Mouse (Mus musculus) left cerebral cortex, adult 2 months (tissue): ENCODE data around the gene Cdh1. TPM values are rescaled to one million over a fixed set of nuclear protein-coding genes. Genes with fewer than 3 reads are reported as not detected.

ENCODE experiments used
- DNase-seq, 2 experiments: peaks; one replicate each; pipeline ENCODE4 v3.0.0; 2021 to 2022; ENCODE audit warnings: low spot score in 2 of 2, mixed read lengths in 1 of 2; ENCODE audit errors: extremely low spot score in 1 of 2
- H3K27ac ChIP-seq: fragments of 200-600 bp; 2 replicates; pipeline ENCODE4 v1.8.1; 2022
- H3K4me3 ChIP-seq: fragments of 200-600 bp; 2 replicates; pipeline ENCODE4 v1.8.1; 2022
- CTCF ChIP-seq: fragments of 200-600 bp; IDR thresholded peaks from 2 replicates; pipeline ENCODE4 v1.8.1; 2022; ENCODE audit warnings: antibody characterized with exemption, mild to moderate bottlenecking, moderate library complexity
- intact Hi-C: fragments of 180-260 bp; cut with DNase I; formaldehyde crosslinking; loops from one replicate; pipeline ENCODE4 v1.15.1; 2025
- total RNA-seq, 2 experiments: library from RNA; stranded (reverse); gene quantifications; 2 replicates each; pipeline ENCODE4 v1.2.3; 2021

Cdh1 gene
- total RNA-seq, 2 experiments from 2014 or later, result 1.3 to 2.2 TPM

- no peak overlapping the region for H3K27ac ChIP-seq
- no peak for TF ChIP-seq CTCF
- H3K4me3 ChIP-seq, result no peak overlapping the region
- DNase-seq, result no peak
- intact Hi-C loops, result loop anchor here (10.0 kb wide), 1 partner anchor 251 kb away; no protein-coding TSS in a partner anchor
Observed at GRCm38 (mm10) chr8:106615661-106616299, 12.6 kb downstream of the Cdh1 start.

GRCm38 (mm10) chr8:106616679-106617078, 13.5 kb downstream of the Cdh1 start:
- no peak for TF ChIP-seq CTCF

DNA sequence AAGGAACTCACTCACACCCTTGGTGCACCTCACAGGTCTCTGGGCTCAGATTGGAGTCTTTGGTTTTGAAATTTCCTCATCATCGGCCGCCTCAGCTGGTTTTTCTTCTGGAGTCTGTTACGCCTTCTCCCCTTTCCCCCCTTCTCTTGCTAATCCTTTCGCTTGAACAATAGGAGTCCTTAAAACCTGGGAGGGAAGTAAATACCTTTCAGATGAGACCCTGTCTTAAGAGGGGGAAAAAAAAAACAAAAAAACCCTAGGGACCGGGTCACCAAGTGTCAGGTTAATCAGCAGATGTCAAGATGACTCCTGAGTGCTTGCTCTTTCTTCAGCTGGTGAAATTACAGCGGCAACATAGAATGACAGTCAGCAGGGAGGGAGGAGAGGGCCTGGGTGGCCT, 14.0 kb downstream of the Cdh1 start:
- intact Hi-C loops, result loop anchor here (10.0 kb wide), 1 partner anchor 252 kb away; no protein-coding TSS in a partner anchor
- DNase-seq, result no peak
- Histone ChIP-seq H3K4me3 (no peak overlapping the region), H3K27ac (no peak overlapping the region)
- no peak for TF ChIP-seq CTCF

More at GRCm38 (mm10) chr8:106616679-106617078, 13.5 kb downstream of the Cdh1 start:
- Histone ChIP-seq H3K27ac (no peak overlapping the region), H3K4me3 (no peak overlapping the region)
- intact Hi-C loops, result loop anchor here (10.0 kb wide), 1 partner anchor 252 kb away; no protein-coding TSS in a partner anchor
- no peak for DNase-seq

DNA sequence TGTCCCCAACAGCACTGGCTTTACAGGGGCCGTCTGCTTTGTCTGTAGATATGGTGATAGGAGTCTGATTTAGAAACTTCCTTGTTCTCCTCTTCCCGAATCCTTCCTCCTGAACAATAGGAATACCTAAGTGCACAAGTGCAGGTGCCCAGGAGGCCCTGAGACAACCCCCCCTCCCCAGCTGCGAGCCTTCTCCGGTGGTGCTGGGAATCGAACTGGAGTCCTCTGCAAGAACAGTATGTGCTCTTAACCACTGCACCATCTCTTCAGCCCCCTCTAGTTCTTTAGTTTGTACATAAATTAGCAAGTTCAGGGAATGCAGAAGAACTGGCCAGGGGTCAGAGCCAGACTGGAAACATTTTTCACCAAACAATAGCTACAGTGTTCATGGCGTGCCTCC, 14.7 kb downstream of the Cdh1 start:
- Histone ChIP-seq H3K27ac (no peak overlapping the region), H3K4me3 (no peak overlapping the region)
- no peak for TF ChIP-seq CTCF
- no peak for DNase-seq
- intact Hi-C loops, result loop anchor here (10.0 kb wide), 1 partner anchor 253 kb away; no protein-coding TSS in a partner anchor

- Histone ChIP-seq H3K4me3 (no peak overlapping the region), H3K27ac (no peak overlapping the region)
- TF ChIP-seq CTCF, result no peak; the same call in 1 of the 2 replicates
- intact Hi-C loops, result loop anchor here (10.0 kb wide), 1 partner anchor 254 kb away; no protein-coding TSS in a partner anchor
- no peak for DNase-seq
Observed at GRCm38 (mm10) chr8:106618324-106618723, 15.2 kb downstream of the Cdh1 start.

DNA sequence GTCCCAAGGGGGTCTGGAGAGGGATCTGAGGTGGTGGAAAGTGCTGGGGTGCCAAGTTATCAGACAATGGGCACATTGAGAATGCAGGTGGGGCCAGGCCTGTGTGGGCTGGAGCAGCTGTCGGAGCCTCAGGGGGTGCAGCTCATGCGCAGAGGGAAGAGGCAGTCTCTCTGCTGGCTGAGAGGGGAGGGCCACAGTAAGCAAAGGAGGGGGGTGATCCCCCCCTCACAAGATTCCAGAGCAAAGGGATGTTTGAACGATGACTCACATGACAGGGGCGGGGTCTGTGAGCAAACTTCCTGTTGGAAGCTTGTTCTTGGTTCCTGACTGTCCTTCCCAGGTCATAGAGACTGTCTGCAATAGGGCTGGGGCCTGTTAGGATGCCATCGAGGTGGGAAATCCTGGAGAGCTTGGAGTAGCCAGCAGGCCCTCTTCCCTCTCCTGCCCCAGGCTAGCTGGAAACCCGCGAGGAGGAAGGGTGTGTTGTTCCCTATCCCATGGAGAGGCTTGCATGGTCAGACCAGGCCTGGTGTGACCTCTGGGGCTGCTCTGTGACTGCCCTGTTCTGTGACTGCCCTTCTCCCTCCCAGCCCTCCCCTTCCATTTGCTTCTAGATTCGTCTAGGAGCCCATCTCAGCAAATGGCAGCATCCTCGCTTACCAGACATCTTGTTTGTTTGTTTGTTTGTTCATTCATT, 16.5 kb downstream of the Cdh1 start:
- Histone ChIP-seq H3K4me3 (no peak overlapping the region), H3K27ac (no peak overlapping the region)
- intact Hi-C loops, result loop anchor here (10.0 kb wide), 1 partner anchor 255 kb away; no protein-coding TSS in a partner anchor
- no peak for DNase-seq
- no peak for TF ChIP-seq CTCF

GRCm38 (mm10) chr8:106620488-106620887, 17.3 kb downstream of the Cdh1 start:
- TF ChIP-seq CTCF, result no peak
- intact Hi-C loops, result no loop called here
- DNase-seq, result no peak
- H3K27ac ChIP-seq, result no peak overlapping the region
- H3K4me3 ChIP-seq, result no peak overlapping the region

DNA sequence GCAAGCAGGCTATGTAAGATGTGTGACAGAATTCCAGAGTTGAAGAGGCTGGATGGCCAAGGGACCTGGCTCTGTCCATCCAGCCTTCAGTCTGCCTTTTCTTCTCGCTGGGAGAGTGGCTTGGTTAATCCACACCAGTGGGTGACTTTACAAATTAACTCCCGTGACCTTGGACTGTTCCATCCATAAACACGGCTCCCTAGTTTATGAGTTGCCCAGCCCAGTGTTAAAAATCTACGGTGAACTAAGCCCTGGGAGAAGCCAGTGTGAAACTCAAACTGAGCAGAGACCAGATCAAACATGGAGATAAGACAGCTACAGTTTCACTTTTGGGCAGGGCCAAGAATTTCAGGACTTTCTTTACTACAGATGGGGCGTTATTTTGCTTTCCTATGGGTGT, 19.9 kb downstream of the Cdh1 start:
- no peak for DNase-seq
- TF ChIP-seq CTCF, result no peak
- no peak overlapping the region for H3K27ac ChIP-seq
- H3K4me3 ChIP-seq, result no peak overlapping the region
- intact Hi-C loops, result no loop called here

GRCm38 (mm10) chr8:106623451-106623850, 20.3 kb downstream of the Cdh1 start:
- no peak for TF ChIP-seq CTCF
- no peak overlapping the region for H3K4me3 ChIP-seq
- intact Hi-C loops, result no loop called here
- no peak overlapping the region for H3K27ac ChIP-seq
- DNase-seq, result no peak

GRCm38 (mm10) chr8:106623954-106624353, 20.8 kb downstream of the Cdh1 start:
- intact Hi-C loops, result no loop called here
- TF ChIP-seq CTCF, result no peak
- DNase-seq, result no peak

DNA sequence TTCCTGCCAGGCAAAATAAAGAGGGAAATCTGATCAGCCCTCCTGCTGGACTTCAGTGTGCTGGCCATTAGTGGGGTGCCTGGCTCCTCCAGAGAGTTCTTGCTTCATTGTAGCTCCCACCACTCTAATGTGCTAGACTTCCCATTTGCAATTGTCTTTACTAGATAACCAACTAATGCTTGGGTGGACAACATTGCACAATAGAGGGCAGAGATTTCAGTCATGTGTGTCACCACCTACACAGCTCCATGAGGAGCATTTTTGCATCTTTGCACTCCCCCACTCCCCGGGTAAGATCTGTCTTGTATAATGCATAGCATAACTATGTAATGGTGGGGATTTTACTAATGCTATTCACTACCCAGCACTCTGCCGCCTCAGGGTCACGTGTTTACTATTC, 21.6 kb downstream of the Cdh1 start:
- intact Hi-C loops, result no loop called here
- DNase-seq, result no peak
- Histone ChIP-seq H3K27ac (no peak overlapping the region), H3K4me3 (no peak overlapping the region)
- no peak for TF ChIP-seq CTCF

More at GRCm38 (mm10) chr8:106623954-106624353, 20.8 kb downstream of the Cdh1 start:
- Histone ChIP-seq H3K27ac (no peak overlapping the region), H3K4me3 (no peak overlapping the region)

- TF ChIP-seq CTCF, result no peak
- intact Hi-C loops, result no loop called here
- Histone ChIP-seq H3K27ac (no peak overlapping the region), H3K4me3 (no peak overlapping the region)
- DNase-seq, result no peak
Observed at GRCm38 (mm10) chr8:106626096-106626865, 23.1 kb downstream of the Cdh1 start.
